Mouse (Mus musculus): Measurements from ENCODE around the gene Mars. TPM values are rescaled to one million over a fixed set of nuclear protein-coding genes. Genes with fewer than 3 reads are reported as not detected.

The Mars gene
- polyA plus RNA-seq, 1 experiment: 85.0 TPM

GRCm38 (mm10) chr10:127330212-127330611 is 18.6 kb upstream of the Mars start:
- Histone ChIP-seq H3K4me1 (ENCODE audit: control insufficient read depth, insufficient read depth, low read length) (no peaks in the 10 kb centered on the region), H3K4me3 (replicated peaks; ENCODE audit: control insufficient read depth, low read depth, low read length) (no peak overlapping the region), H3K27ac (ENCODE audit: control insufficient read depth, insufficient read depth, low read depth, low read length, poor library complexity) (no peak overlapping the region)
- WGBS: 83% methylated on average over 7 of the region's 7 CpGs
- TF ChIP-seq CTCF (IDR thresholded peaks at IDR 0.05; ENCODE audit: control insufficient read depth, insufficient read depth, low read length): no peak
- no peak for TF ChIP-seq POLR2A (IDR thresholded peaks at IDR 0.05; ENCODE audit: borderline replicate concordance, control insufficient read depth, low read depth, low read length)

GRCm38 (mm10) chr10:127327461-127328145 is 16.0 kb upstream of the Mars start:
- Histone ChIP-seq H3K4me3 (replicated peaks; ENCODE audit: control insufficient read depth, low read depth, low read length) (no peak overlapping the region), H3K4me1 (ENCODE audit: control insufficient read depth, insufficient read depth, low read length) (no peaks in the 10 kb centered on the region; the same call in 1 of the 2 replicates), H3K27ac (ENCODE audit: control insufficient read depth, insufficient read depth, low read depth, low read length, poor library complexity) (no peak overlapping the region)
- WGBS: 88% methylated on average over 18 of the region's 18 CpGs
- TF ChIP-seq POLR2A (IDR thresholded peaks at IDR 0.05; ENCODE audit: borderline replicate concordance, control insufficient read depth, low read depth, low read length) (no peak), CTCF (IDR thresholded peaks at IDR 0.05; ENCODE audit: control insufficient read depth, insufficient read depth, low read length) (no peak)

DNA sequence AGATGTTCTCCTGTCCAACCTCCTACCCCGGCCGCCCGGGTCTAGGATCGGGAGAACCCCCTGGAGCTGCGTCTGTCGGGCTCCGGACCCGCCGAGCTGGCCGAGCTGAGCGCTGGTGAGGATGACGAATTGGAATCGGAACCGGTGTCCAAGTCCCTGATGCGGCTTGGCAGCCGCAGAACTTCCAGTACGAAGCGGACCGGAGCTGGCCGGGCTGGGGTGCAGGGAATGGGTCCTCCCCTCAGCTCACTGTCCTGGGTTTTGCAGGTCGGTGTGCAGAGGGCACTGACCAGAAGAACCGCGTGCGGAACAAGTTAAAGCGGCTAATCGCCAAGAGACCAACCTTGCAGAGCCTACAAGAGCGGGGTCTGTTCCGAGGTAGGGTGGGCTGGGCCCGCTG is 15.2 kb upstream of the Mars start:
- WGBS: 86% methylated on average over 29 of the region's 29 CpGs
- peak overlapping the region; percentile 5; the same call in 1 of the 2 replicates for H3K27ac ChIP-seq (ENCODE audit: control insufficient read depth, insufficient read depth, low read depth, low read length, poor library complexity)
- TF ChIP-seq CTCF (IDR thresholded peaks at IDR 0.05; ENCODE audit: control insufficient read depth, insufficient read depth, low read length) (no peak), POLR2A (IDR thresholded peaks at IDR 0.05; ENCODE audit: borderline replicate concordance, control insufficient read depth, low read depth, low read length) (no peak)
- no peak overlapping the region for H3K4me3 ChIP-seq (replicated peaks; ENCODE audit: control insufficient read depth, low read depth, low read length)
- peaks cover 1% of the 10 kb centered on the region; the same call in 1 of the 2 replicates for H3K4me1 ChIP-seq (ENCODE audit: control insufficient read depth, insufficient read depth, low read length)

- no peak for TF ChIP-seq CTCF (IDR thresholded peaks at IDR 0.05; ENCODE audit: control insufficient read depth, insufficient read depth, low read length)
- TF ChIP-seq POLR2A (IDR thresholded peaks at IDR 0.05; ENCODE audit: borderline replicate concordance, control insufficient read depth, low read depth, low read length): no peak
- Histone ChIP-seq H3K27ac (ENCODE audit: control insufficient read depth, insufficient read depth, low read depth, low read length, poor library complexity) (peak overlapping the region; percentile 7), H3K4me3 (replicated peaks; ENCODE audit: control insufficient read depth, low read depth, low read length) (peak overlapping the region; percentile 1), H3K4me1 (ENCODE audit: control insufficient read depth, insufficient read depth, low read length) (peaks cover 4% of the 10 kb centered on the region; the same call in 1 of the 2 replicates)
- WGBS: 43% methylated on average over 54 of the region's 54 CpGs
Observed at GRCm38 (mm10) chr10:127326017-127326801, 14.6 kb upstream of the Mars start.

DNA sequence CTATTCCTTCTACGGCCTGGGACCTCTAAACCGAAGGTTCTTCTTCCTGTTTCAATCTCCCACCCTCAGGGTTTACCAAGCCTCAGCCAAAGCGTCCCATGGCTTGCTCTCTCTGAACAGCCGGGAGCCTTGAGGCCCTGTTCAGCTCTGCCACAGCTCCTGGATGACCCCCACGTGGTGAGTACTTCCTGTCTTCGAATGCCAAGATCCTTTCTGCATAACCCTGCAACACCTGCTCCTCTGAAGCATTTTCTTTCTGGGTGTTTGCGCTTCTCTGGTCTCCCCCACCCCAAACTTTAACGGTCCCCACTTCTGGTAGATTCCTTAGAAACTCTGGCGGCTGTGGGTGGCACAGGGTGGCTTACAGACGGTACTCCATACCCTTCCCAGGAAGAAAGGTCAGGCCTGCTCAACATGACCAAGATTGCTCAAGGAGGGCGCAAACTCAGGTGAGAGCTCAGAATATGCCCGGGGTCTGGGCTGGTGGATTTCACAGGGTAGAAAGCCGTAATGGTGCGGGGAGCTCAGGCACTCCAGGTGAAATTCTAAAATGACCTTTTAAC is 13.9 kb upstream of the Mars start:
- TF ChIP-seq POLR2A (IDR thresholded peaks at IDR 0.05; ENCODE audit: borderline replicate concordance, control insufficient read depth, low read depth, low read length) (no peak), CTCF (IDR thresholded peaks at IDR 0.05; ENCODE audit: control insufficient read depth, insufficient read depth, low read length) (no peak)
- 12% methylated on average over 14 of the region's 14 CpGs for WGBS
- Histone ChIP-seq H3K27ac (ENCODE audit: control insufficient read depth, insufficient read depth, low read depth, low read length, poor library complexity) (peak overlapping the region; percentile 7), H3K4me1 (ENCODE audit: control insufficient read depth, insufficient read depth, low read length) (peaks cover 4% of the 10 kb centered on the region; the same call in 1 of the 2 replicates), H3K4me3 (replicated peaks; ENCODE audit: control insufficient read depth, low read depth, low read length) (peak overlapping the region; percentile 3)

DNA sequence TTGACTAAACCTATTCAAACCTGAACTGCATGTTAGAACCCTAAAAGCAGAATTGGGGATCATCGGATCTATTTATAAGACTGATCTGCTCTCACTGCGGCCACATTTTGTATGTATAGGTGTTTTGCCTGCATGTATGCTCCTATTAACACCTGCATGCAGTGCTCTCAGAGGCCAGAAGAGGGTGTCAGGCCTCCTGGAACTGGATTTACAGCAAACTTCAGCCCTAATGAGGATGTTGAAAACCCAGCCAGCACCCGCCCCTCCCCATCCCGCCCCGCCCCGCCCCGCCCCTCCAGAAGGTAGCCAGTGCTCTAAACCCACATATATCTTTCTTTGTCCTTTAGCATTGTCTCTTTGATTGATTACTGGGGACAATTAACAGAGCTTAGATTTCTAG is 12.9 kb upstream of the Mars start:
- TF ChIP-seq POLR2A (IDR thresholded peaks at IDR 0.05; ENCODE audit: borderline replicate concordance, control insufficient read depth, low read depth, low read length) (no peak), CTCF (IDR thresholded peaks at IDR 0.05; ENCODE audit: control insufficient read depth, insufficient read depth, low read length) (peak; percentile 65)
- H3K27ac ChIP-seq (ENCODE audit: control insufficient read depth, insufficient read depth, low read depth, low read length, poor library complexity): peak overlapping the region; percentile 96; the same call in 1 of the 2 replicates
- H3K4me3 ChIP-seq (replicated peaks; ENCODE audit: control insufficient read depth, low read depth, low read length): peak overlapping the region; percentile 79
- 1% methylated on average over 7 of the region's 7 CpGs for WGBS
- peaks cover 4% of the 10 kb centered on the region; the same call in 1 of the 2 replicates for H3K4me1 ChIP-seq (ENCODE audit: control insufficient read depth, insufficient read depth, low read length)

- H3K4me1 ChIP-seq (ENCODE audit: control insufficient read depth, insufficient read depth, low read length): peaks cover 4% of the 10 kb centered on the region; the same call in 1 of the 2 replicates
- H3K4me3 ChIP-seq (replicated peaks; ENCODE audit: control insufficient read depth, low read depth, low read length): peak overlapping the region; percentile 79
- H3K27ac ChIP-seq (ENCODE audit: control insufficient read depth, insufficient read depth, low read depth, low read length, poor library complexity): peak overlapping the region; percentile 96
- TF ChIP-seq POLR2A (IDR thresholded peaks at IDR 0.05; ENCODE audit: borderline replicate concordance, control insufficient read depth, low read depth, low read length) (no peak), CTCF (IDR thresholded peaks at IDR 0.05; ENCODE audit: control insufficient read depth, insufficient read depth, low read length) (no peak)
- WGBS: 9% methylated on average over 17 of the region's 17 CpGs
Observed at GRCm38 (mm10) chr10:127323131-127323855, 11.7 kb upstream of the Mars start.
